Mouse (Mus musculus) NIH3T3 (cell line): Measurements from ENCODE around the gene Ano7.
"Not testable (repeated sequence)": the region's sequence is repeated elsewhere in the genome, so short reads cannot be mapped to it uniquely, and the experiment has no call there.

Source experiments
- DNase-seq: peaks from one replicate; pipeline ENCODE4 v3.0.0-alpha.2; 2012; ENCODE audit warnings: low read depth

Gene Ano7

GRCm38 (mm10) chr1:93445822-93446162 is 72.1 kb downstream of the Ano7 start:
- DNase-seq = no peak

- DNase-seq = not testable (repeated sequence)
Measured at GRCm38 (mm10) chr1:93450118-93450517, 76.4 kb downstream of the Ano7 start.

GRCm38 (mm10) chr1:93453721-93454255 is 80.1 kb downstream of the Ano7 start:
- DNase-seq = no peak
